8 mouse cellular contexts compared by ENCODE assay signal in genomic region chr10:30618091-30618917, GRCm38 (mm10). TPM values are rescaled to one million over a fixed set of nuclear protein-coding genes. Genes with fewer than 3 reads are reported as not detected.
DNase-seq lines count a peak whose midpoint lies in the region; ATAC-seq and TF ChIP-seq lines count a peak whose summit lies in the region.

No protein-coding gene starts in this region.

- TF ChIP-seq CTCF in ES-Bruce4 (IDR thresholded peaks at IDR 0.05; ENCODE audit: low read depth, low read length) = peak; percentile 3
- TF ChIP-seq CTCF in liver, postnatal 0 days (IDR thresholded peaks at IDR 0.05; ENCODE audit: low read depth) = peak; percentile 56

- peak overlapping the region; percentile 75 for H3K9ac ChIP-seq in ES-Bruce4 (ENCODE audit: low read depth, poor library complexity, severe bottlenecking)
- H3K9ac ChIP-seq in forebrain, embryonic 13.5 days = peak overlapping the region; percentile 70
- peak overlapping the region; percentile 75 for H3K9ac ChIP-seq in liver, postnatal 0 days (replicated peaks)
- peak overlapping the region; percentile 51 for H3K9ac ChIP-seq in neural tube, embryonic 14.5 days (replicated peaks; ENCODE audit: low read depth, low read length)

- intact Hi-C loops in heart, postnatal 10 days (cut with DNase I) = loop anchor here (1.0 to 10.0 kb wide), 2 partner anchors 18 to 696 kb away; partner anchors contain the start of genes Hddc2 and Trmt11

- 0 out of 2 replicates have a peak, but pooled peaks have one; percentile 34 for TF ChIP-seq EP300 in ES-Bruce4 (IDR thresholded peaks at IDR 0.05; ENCODE audit: insufficient read depth, low read depth, low read length)
- peak; percentile 70 for TF ChIP-seq EP300 in liver, postnatal 0 days (IDR thresholded peaks at IDR 0.05; ENCODE audit: low read depth)

- no peaks in the 10 kb centered on the region for H3K4me1 ChIP-seq in ES-Bruce4 (ENCODE audit: control insufficient read depth, insufficient read depth, low read length)
- H3K4me1 ChIP-seq in forebrain, embryonic 13.5 days = peaks cover 8% of the 10 kb centered on the region
- H3K4me1 ChIP-seq in liver, postnatal 0 days (ENCODE audit: insufficient read depth) = peaks cover 7% of the 10 kb centered on the region; the same call in 1 of the 2 replicates
- no peaks in the 10 kb centered on the region for H3K4me1 ChIP-seq in neural tube, embryonic 14.5 days (ENCODE audit: control insufficient read depth, insufficient read depth, low read length)

- no peak for TF ChIP-seq POLR2A in ES-Bruce4 (IDR thresholded peaks at IDR 0.05; ENCODE audit: insufficient read depth, low read length)

- ATAC-seq in cerebellum, adult (ENCODE audit: insufficient number of reproducible peaks, low FRiP score, low TSS enrichment) = peak; percentile 99
- peak; percentile 100 for ATAC-seq in forebrain, embryonic 13.5 days
- ATAC-seq in liver, postnatal 0 days = peak; percentile 100
- ATAC-seq in neural tube, embryonic 14.5 days (ENCODE audit: low read depth) = peak; percentile 100

- peak overlapping the region; percentile 70 for H3K4me2 ChIP-seq in forebrain, embryonic 13.5 days
- peak overlapping the region; percentile 72 for H3K4me2 ChIP-seq in liver, postnatal 0 days (ENCODE audit: low read depth, low read length)
- peak overlapping the region; percentile 42 for H3K4me2 ChIP-seq in neural tube, embryonic 14.5 days (ENCODE audit: low read depth, low read length)

- H3K27me3 ChIP-seq in ES-Bruce4 (ENCODE audit: control insufficient read depth, insufficient read depth, low read length, poor library complexity, severe bottlenecking) = no peaks in the 10 kb centered on the region
- H3K27me3 ChIP-seq in forebrain, embryonic 13.5 days = no peaks in the 10 kb centered on the region
- no peaks in the 10 kb centered on the region for H3K27me3 ChIP-seq in liver, postnatal 0 days (ENCODE audit: insufficient read depth, low read length)
- no peaks in the 10 kb centered on the region for H3K27me3 ChIP-seq in neural tube, embryonic 14.5 days (ENCODE audit: control insufficient read depth, insufficient read depth, low read length)

- 1% methylated on average over 49 of the region's 49 CpGs for WGBS in forebrain, embryonic 13.5 days
- 1% methylated on average over 49 of the region's 49 CpGs for WGBS in large intestine, adult 2 months
- WGBS in liver, postnatal 0 days (ENCODE audit: insufficient replicate concordance) = under 1% methylated on average over 49 of the region's 49 CpGs
- WGBS in neural tube, embryonic 14.5 days = 2% methylated on average over 49 of the region's 49 CpGs

- no peaks in the 10 kb centered on the region for H3K9me3 ChIP-seq in ES-Bruce4 (replicated peaks; ENCODE audit: control insufficient read depth, insufficient read depth, low read length, poor library complexity, severe bottlenecking)
- no peaks in the 10 kb centered on the region for H3K9me3 ChIP-seq in forebrain, embryonic 13.5 days (replicated peaks)
- no peaks in the 10 kb centered on the region for H3K9me3 ChIP-seq in liver, postnatal 0 days (ENCODE audit: low read length)
- H3K9me3 ChIP-seq in neural tube, embryonic 14.5 days (ENCODE audit: control insufficient read depth, low read length) = no peaks in the 10 kb centered on the region

- H3K4me3 ChIP-seq in ES-Bruce4 (ENCODE audit: low read depth, low read length) = peak overlapping the region; percentile 71
- H3K4me3 ChIP-seq in forebrain, embryonic 13.5 days = peak overlapping the region; percentile 64
- H3K4me3 ChIP-seq in liver, postnatal 0 days (ENCODE audit: low read depth, low read length) = peak overlapping the region; percentile 71
- H3K4me3 ChIP-seq in neural tube, embryonic 14.5 days (ENCODE audit: low read depth, low read length) = peak overlapping the region; percentile 47

- H3K27ac ChIP-seq in ES-Bruce4 (ENCODE audit: insufficient read depth, low read length) = peak overlapping the region; percentile 34; the same call in 1 of the 2 replicates
- peak overlapping the region; percentile 81 for H3K27ac ChIP-seq in forebrain, embryonic 13.5 days
- H3K27ac ChIP-seq in liver, postnatal 0 days (ENCODE audit: low read depth) = peak overlapping the region; percentile 98
- peak overlapping the region; percentile 80 for H3K27ac ChIP-seq in neural tube, embryonic 14.5 days (ENCODE audit: low read depth, low read length)

- peak; percentile 99 for DNase-seq in heart, postnatal 10 days
- DNase-seq in large intestine, adult 2 months (ENCODE audit: low read depth, low spot score) = peak; percentile 92
- peak; percentile 98 for DNase-seq in liver, postnatal 0 days
- peak; percentile 98 for DNase-seq in testis, postnatal 10 days (ENCODE audit: low spot score)

- no peaks in the 10 kb centered on the region for H3K36me3 ChIP-seq in ES-Bruce4 (ENCODE audit: control insufficient read depth, insufficient read depth, low read length, poor library complexity, severe bottlenecking)
- no peaks in the 10 kb centered on the region for H3K36me3 ChIP-seq in forebrain, embryonic 13.5 days (ENCODE audit: poor library complexity, severe bottlenecking)
- H3K36me3 ChIP-seq in liver, postnatal 0 days (replicated peaks; ENCODE audit: insufficient read depth, low read length) = 0 out of 2 replicates have a peak, but pooled peaks cover 1% of the 10 kb centered on the region
- no peaks in the 10 kb centered on the region for H3K36me3 ChIP-seq in neural tube, embryonic 14.5 days (ENCODE audit: control insufficient read depth, insufficient read depth, low read length)

RNA-seq across cellular contexts. Expression of gene Hint3, which starts 11.1 kb away (rescaled TPM):
- polyA plus RNA-seq in ES-Bruce4 (2011; ENCODE audit: insufficient read depth, insufficient read length, low read depth, missing spikeins) = 31.0 and 32.4 TPM in 2 replicates
- polyA plus RNA-seq in forebrain, embryonic 13.5 days (2015; fragmentation: Nextera tagmentation; extraction: Ambion mirVana) = 19.6 and 22.0 TPM in 2 replicates
- total RNA-seq in heart, postnatal 10 days (2021) = 10 to 100 TPM; 51.6 to 52.4 TPM
- 8.5 and 11.6 TPM in 2 replicates for polyA plus RNA-seq in large intestine, adult 2 months (2012; rRNA removed)
- polyA plus RNA-seq in liver, postnatal 0 days (2015; fragmentation: Nextera tagmentation; extraction: Ambion mirVana) = 38.9 and 39.5 TPM in 2 replicates
- polyA plus RNA-seq in neural tube, embryonic 14.5 days (2014; fragmentation: Nextera tagmentation; extraction: Ambion mirVana) = 23.0 and 24.3 TPM in 2 replicates

RNA-seq across cellular contexts. Expression of gene Trmt11, which starts 17.8 kb away (rescaled TPM):
- polyA plus RNA-seq in ES-Bruce4 (2011; ENCODE audit: insufficient read depth, insufficient read length, low read depth, missing spikeins) = 31.4 TPM in 2 replicates
- 31.1 and 31.6 TPM in 2 replicates for polyA plus RNA-seq in forebrain, embryonic 13.5 days (2015; fragmentation: Nextera tagmentation; extraction: Ambion mirVana)
- total RNA-seq in heart, postnatal 10 days (2021) = 1 to 10 TPM; 6.0 to 6.3 TPM
- polyA plus RNA-seq in large intestine, adult 2 months (2012; rRNA removed) = 1.1 TPM in 2 replicates
- 9.9 and 10.2 TPM in 2 replicates for polyA plus RNA-seq in liver, postnatal 0 days (2015; fragmentation: Nextera tagmentation; extraction: Ambion mirVana)
- polyA plus RNA-seq in neural tube, embryonic 14.5 days (2014; fragmentation: Nextera tagmentation; extraction: Ambion mirVana) = 20.2 and 23.7 TPM in 2 replicates

Comparison
In these comparisons a context has a peak if more than half of its experiments do, and no peak if none do; other contexts are left out.
1. Peak in every context shown above with its lines: DNase-seq, ATAC-seq, H3K4me3 ChIP-seq and H3K27ac ChIP-seq.
2. H3K27ac ChIP-seq: peak in every context shown above with its lines; median percentile 98 in liver, postnatal 0 days; 81 in forebrain, embryonic 13.5 days; 80 in neural tube, embryonic 14.5 days; 34 in ES-Bruce4.